Mouse (Mus musculus): ENCODE results near the gene Vamp8. TPM values are rescaled to one million over a fixed set of nuclear protein-coding genes. Genes with fewer than 3 reads are reported as not detected.

Vamp8 gene
- total and polyA plus RNA-seq, 2 experiments from 2014 or later, result 6.0 to 23.7 TPM

DNA sequence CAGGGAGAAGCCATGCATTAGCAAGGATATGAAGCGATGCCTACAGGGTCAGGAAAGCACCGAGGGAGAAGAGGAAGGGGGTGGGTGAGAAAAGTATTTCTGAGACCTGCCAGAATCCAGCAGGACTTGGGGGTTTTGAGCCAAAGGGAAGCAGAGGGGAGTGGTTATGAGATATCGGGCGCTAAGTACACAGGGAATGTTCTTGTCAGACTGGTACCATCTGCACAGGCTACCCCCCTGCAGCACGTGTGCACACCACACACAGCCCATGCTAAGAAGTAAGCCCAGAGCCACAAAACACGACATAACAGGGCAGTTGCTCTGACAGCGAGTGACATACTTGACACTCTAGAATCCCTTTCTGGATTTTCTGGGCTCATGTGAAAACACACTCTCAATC is 16.3 kb downstream of the Vamp8 start:
- Histone ChIP-seq H3K4me3 (ENCODE audit: low read depth, low read length) (no peak overlapping the region), H3K27me3 (ENCODE audit: insufficient read depth, low read length) (peaks cover under 1% of the 10 kb centered on the region; the same call in 1 of the 2 replicates), H3K36me3 (ENCODE audit: insufficient read depth, low read length) (no peaks in the 10 kb centered on the region), H3K4me1 (ENCODE audit: insufficient read depth, low read length) (no peaks in the 10 kb centered on the region), H3K27ac (ENCODE audit: low read depth, low read length) (no peak overlapping the region), H3K9ac (replicated peaks; ENCODE audit: low read length, poor library complexity, severe bottlenecking) (no peak overlapping the region), H3K9me3 (ENCODE audit: low read length) (no peaks in the 10 kb centered on the region), H3K4me2 (ENCODE audit: low read depth, low read length, poor library complexity, severe bottlenecking) (no peak overlapping the region)
- ATAC-seq (ENCODE audit: low FRiP score), result no peak
- DNase-seq (ENCODE audit: low spot score), result no peak
- no peak for TF ChIP-seq CTCF (IDR thresholded peaks at IDR 0.05)
- WGBS, result 73% methylated on average over 7 of the region's 7 CpGs

DNA sequence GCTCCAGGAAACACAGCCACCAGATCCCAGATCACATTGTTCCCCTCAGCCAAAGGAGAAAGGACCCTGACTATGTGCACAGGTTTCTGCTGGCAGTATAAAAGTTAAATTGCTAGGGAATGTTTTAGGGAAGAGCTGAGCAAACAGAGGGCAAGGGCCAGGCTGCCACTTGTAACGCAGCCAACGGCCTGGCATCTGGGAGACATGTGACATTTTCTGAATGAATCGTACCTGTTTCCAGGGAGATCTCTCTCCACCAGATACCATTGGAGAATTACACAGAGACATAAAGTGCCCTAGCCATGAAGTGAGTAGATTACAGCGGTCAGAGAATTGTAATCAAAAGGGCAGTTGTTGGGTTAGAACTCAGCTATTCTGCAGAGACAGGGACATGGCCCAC is 17.3 kb downstream of the Vamp8 start:
- H3K27ac ChIP-seq (ENCODE audit: low read depth, low read length), result no peak overlapping the region
- no peaks in the 10 kb centered on the region for H3K27me3 ChIP-seq (ENCODE audit: insufficient read depth, low read length)
- no peak overlapping the region for H3K4me2 ChIP-seq (ENCODE audit: low read depth, low read length, poor library complexity, severe bottlenecking)
- DNase-seq (ENCODE audit: low spot score) (no peak), ATAC-seq (ENCODE audit: low FRiP score) (no peak)
- no peaks in the 10 kb centered on the region for H3K9me3 ChIP-seq (ENCODE audit: low read length)
- H3K9ac ChIP-seq (replicated peaks; ENCODE audit: low read length, poor library complexity, severe bottlenecking), result no peak overlapping the region
- H3K36me3 ChIP-seq (ENCODE audit: insufficient read depth, low read length), result no peaks in the 10 kb centered on the region
- no peak overlapping the region for H3K4me3 ChIP-seq (ENCODE audit: low read depth, low read length)
- TF ChIP-seq CTCF (IDR thresholded peaks at IDR 0.05), result no peak
- H3K4me1 ChIP-seq (ENCODE audit: insufficient read depth, low read length), result no peaks in the 10 kb centered on the region
- WGBS, result 87% methylated on average over 4 of the region's 4 CpGs

DNA sequence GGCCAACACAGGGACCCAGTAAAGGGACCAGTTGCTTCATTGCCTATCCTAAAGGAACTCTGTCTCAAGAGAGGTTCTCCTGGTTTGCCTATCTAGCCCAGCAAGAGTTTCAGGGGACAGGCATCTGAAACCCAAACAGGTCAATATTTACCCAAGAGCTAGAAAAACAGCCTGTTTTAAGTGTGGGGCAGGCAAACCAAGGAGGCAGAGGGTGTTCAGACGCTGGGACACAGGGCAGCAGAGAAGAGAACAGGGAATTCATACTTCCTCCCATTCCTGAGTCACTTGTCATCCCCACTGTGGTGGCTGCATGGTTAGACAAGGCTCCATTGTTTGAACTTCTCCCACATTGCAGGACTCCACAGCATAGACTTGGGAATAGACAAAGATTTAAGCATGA is 18.9 kb downstream of the Vamp8 start:
- Histone ChIP-seq H3K4me2 (ENCODE audit: low read depth, low read length, poor library complexity, severe bottlenecking) (no peak overlapping the region), H3K4me1 (ENCODE audit: insufficient read depth, low read length) (no peaks in the 10 kb centered on the region), H3K36me3 (ENCODE audit: insufficient read depth, low read length) (no peaks in the 10 kb centered on the region), H3K4me3 (ENCODE audit: low read depth, low read length) (no peak overlapping the region), H3K27me3 (ENCODE audit: insufficient read depth, low read length) (no peaks in the 10 kb centered on the region), H3K9ac (replicated peaks; ENCODE audit: low read length, poor library complexity, severe bottlenecking) (no peak overlapping the region), H3K27ac (ENCODE audit: low read depth, low read length) (no peak overlapping the region), H3K9me3 (ENCODE audit: low read length) (no peaks in the 10 kb centered on the region)
- WGBS, result 25% methylated on average over 1 of the region's 1 CpGs
- TF ChIP-seq CTCF (IDR thresholded peaks at IDR 0.05), result no peak
- DNase-seq (ENCODE audit: low spot score) (no peak), ATAC-seq (ENCODE audit: low FRiP score) (no peak)

DNA sequence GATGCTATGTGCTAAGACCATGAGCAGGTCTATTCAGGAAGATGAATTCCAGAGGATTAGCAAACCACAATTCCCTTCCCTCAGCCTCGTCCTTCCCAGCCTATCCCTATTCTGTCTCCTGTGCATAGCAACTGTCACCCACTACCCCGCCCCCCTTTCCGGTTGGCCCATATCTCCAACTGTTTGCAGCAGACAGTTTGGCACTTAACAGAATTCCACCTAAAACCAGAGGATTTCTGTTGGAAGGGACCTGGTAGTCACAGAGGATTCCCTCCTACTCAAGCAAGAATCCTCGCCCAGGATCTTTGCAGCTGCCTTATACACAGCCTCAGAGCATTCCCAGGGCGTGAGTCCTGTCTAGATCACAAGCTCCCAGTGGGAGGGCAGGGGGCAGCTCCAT is 19.4 kb downstream of the Vamp8 start:
- H3K4me1 ChIP-seq (ENCODE audit: insufficient read depth, low read length), result no peaks in the 10 kb centered on the region
- H3K9me3 ChIP-seq (ENCODE audit: low read length), result no peaks in the 10 kb centered on the region
- no peak for TF ChIP-seq CTCF (IDR thresholded peaks at IDR 0.05)
- ATAC-seq (ENCODE audit: low FRiP score) (no peak), DNase-seq (ENCODE audit: low spot score) (no peak)
- no peak overlapping the region for H3K4me3 ChIP-seq (ENCODE audit: low read depth, low read length)
- WGBS, result 35% methylated on average over 5 of the region's 5 CpGs
- no peaks in the 10 kb centered on the region for H3K36me3 ChIP-seq (ENCODE audit: insufficient read depth, low read length)
- H3K4me2 ChIP-seq (ENCODE audit: low read depth, low read length, poor library complexity, severe bottlenecking), result no peak overlapping the region
- H3K9ac ChIP-seq (replicated peaks; ENCODE audit: low read length, poor library complexity, severe bottlenecking), result no peak overlapping the region
- H3K27me3 ChIP-seq (ENCODE audit: insufficient read depth, low read length), result no peaks in the 10 kb centered on the region
- H3K27ac ChIP-seq (ENCODE audit: low read depth, low read length), result no peak overlapping the region

DNA sequence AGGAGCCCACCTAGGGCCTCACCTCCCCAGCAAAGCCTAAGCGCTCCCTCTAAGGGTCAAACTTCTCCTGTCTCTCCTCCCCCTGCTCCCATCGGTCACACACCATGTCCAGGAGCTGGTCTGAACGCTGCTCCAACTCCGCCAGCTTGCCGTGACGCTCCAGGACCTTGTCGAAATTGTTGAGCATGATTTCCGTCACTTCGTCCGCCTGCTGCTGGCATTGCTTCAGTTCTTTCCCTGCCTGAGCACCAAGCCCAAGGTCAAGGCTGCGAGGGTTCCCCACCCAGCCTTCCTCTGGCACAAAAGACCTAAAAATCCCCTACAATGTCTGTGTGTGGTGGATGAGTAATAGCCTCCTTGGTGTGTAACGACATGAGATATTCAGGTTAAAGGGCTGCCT is 20.4 kb downstream of the Vamp8 start:
- Histone ChIP-seq H3K36me3 (ENCODE audit: insufficient read depth, low read length) (no peaks in the 10 kb centered on the region), H3K9me3 (ENCODE audit: low read length) (no peaks in the 10 kb centered on the region), H3K27ac (ENCODE audit: low read depth, low read length) (no peak overlapping the region), H3K4me1 (ENCODE audit: insufficient read depth, low read length) (no peaks in the 10 kb centered on the region), H3K4me2 (ENCODE audit: low read depth, low read length, poor library complexity, severe bottlenecking) (no peak overlapping the region), H3K9ac (replicated peaks; ENCODE audit: low read length, poor library complexity, severe bottlenecking) (no peak overlapping the region), H3K4me3 (ENCODE audit: low read depth, low read length) (no peak overlapping the region), H3K27me3 (ENCODE audit: insufficient read depth, low read length) (no peaks in the 10 kb centered on the region)
- no peak for DNase-seq (ENCODE audit: low spot score)
- no peak for ATAC-seq (ENCODE audit: low FRiP score)
- 84% methylated on average over 12 of the region's 12 CpGs for WGBS
- no peak for TF ChIP-seq CTCF (IDR thresholded peaks at IDR 0.05)

DNA sequence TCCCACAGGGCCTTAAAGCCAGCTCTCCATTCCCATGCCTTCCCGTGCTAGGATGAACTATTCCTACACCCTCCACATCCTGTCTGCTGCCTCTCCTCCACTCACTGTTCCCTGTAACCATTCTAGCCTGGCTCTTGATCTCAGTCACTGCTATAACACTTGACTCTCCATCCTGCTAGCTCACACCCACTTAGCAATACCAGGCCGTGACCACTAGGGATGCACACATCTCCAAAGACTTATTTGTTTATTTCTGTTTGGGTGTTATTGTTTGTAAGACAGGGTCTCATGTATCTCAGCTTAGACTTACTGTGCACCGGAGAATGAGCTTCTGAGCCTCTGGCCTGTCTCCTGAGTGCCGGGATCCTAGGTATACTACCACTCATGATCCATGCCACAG is 20.9 kb downstream of the Vamp8 start:
- no peak overlapping the region for H3K4me2 ChIP-seq (ENCODE audit: low read depth, low read length, poor library complexity, severe bottlenecking)
- no peaks in the 10 kb centered on the region for H3K27me3 ChIP-seq (ENCODE audit: insufficient read depth, low read length)
- no peaks in the 10 kb centered on the region for H3K9me3 ChIP-seq (ENCODE audit: low read length)
- WGBS, result 84% methylated on average over 4 of the region's 4 CpGs
- H3K36me3 ChIP-seq (ENCODE audit: insufficient read depth, low read length), result no peaks in the 10 kb centered on the region
- TF ChIP-seq CTCF (IDR thresholded peaks at IDR 0.05), result peak; percentile 14; the same call in 1 of the 2 replicates
- no peak overlapping the region for H3K9ac ChIP-seq (replicated peaks; ENCODE audit: low read length, poor library complexity, severe bottlenecking)
- H3K27ac ChIP-seq (ENCODE audit: low read depth, low read length), result no peak overlapping the region
- ATAC-seq (ENCODE audit: low FRiP score) (no peak), DNase-seq (ENCODE audit: low spot score) (no peak)
- H3K4me1 ChIP-seq (ENCODE audit: insufficient read depth, low read length), result no peaks in the 10 kb centered on the region
- no peak overlapping the region for H3K4me3 ChIP-seq (ENCODE audit: low read depth, low read length)

All from midbrain, postnatal 0 days (tissue).